Mouse (Mus musculus): ENCODE measurements around the gene Hivep1. TPM values are rescaled to one million over a fixed set of nuclear protein-coding genes. Genes with fewer than 3 reads are reported as not detected.

The Hivep1 gene
- polyA plus RNA-seq (2012; ENCODE audit: insufficient read depth, low replicate concordance): 38.2 and 122 TPM in 2 replicates

- H3K4me3 ChIP-seq (replicated peaks): peak within 1 kb of the TSS; percentile 96
- H3K27me3 ChIP-seq (replicated peaks): no peaks in the 10 kb centered on the region
- H3K36me3 ChIP-seq (replicated peaks; ENCODE audit: low read length): peaks cover 31% of the 10 kb centered on the region
- TF ChIP-seq FLI1 (IDR thresholded peaks at IDR 0.05; ENCODE audit: low read length) (no peak), GATA1 (IDR thresholded peaks at IDR 0.05; ENCODE audit: borderline replicate concordance, low read length) (no peak)
- H3K9me3 ChIP-seq: no peaks in the 10 kb centered on the region
- H3K4me1 ChIP-seq: peaks cover 43% of the 10 kb centered on the region
Observed at GRCm38 (mm10) chr13:42051961-42052695, at the start of gene Hivep1. Gene Hivep1, plus strand, starts transcription at chr13:42052021.

DNA sequence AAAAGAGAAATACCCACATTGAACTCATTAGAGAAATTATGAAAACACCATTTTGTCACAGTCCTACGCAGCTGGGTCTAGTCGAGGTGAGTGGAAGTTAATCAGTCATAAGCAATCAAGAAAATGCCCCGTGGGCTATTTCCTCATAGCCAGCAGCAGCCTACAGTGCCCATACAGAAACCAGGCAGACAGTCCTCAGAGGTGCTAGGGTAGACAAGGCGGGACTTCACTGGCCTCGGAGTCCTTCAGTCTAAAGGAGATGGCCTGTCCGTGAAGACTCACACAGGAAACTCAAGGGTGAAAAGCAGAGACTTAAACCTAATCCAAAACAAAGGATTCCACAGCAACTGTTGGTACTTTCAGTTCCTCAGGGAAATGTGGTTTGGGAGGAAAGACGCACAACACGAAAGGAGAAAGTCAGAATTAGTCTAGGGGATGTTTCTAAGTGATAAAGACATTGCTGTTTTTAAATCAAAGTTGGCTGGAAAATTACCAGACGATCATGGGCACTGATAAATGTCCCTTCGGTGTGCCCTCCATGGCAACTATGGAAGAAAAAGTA lies 36.3 kb upstream of the Hivep1 start:
- Histone ChIP-seq H3K9me3 (peaks cover 11% of the 10 kb centered on the region), H3K27me3 (replicated peaks) (no peaks in the 10 kb centered on the region), H3K4me1 (no peaks in the 10 kb centered on the region), H3K4me3 (replicated peaks) (no peak overlapping the region), H3K36me3 (replicated peaks; ENCODE audit: low read length) (no peaks in the 10 kb centered on the region)
- TF ChIP-seq FLI1 (IDR thresholded peaks at IDR 0.05; ENCODE audit: low read length): no peak
- TF ChIP-seq GATA1 (IDR thresholded peaks at IDR 0.05; ENCODE audit: borderline replicate concordance, low read length): no peak

GRCm38 (mm10) chr13:42016218-42016617 lies 35.6 kb upstream of the Hivep1 start:
- H3K9me3 ChIP-seq: peaks cover 11% of the 10 kb centered on the region
- H3K4me1 ChIP-seq: no peaks in the 10 kb centered on the region
- no peak overlapping the region for H3K4me3 ChIP-seq (replicated peaks)
- H3K36me3 ChIP-seq (replicated peaks; ENCODE audit: low read length): no peaks in the 10 kb centered on the region
- H3K27me3 ChIP-seq (replicated peaks): no peaks in the 10 kb centered on the region
- TF ChIP-seq GATA1 (IDR thresholded peaks at IDR 0.05; ENCODE audit: borderline replicate concordance, low read length) (no peak), FLI1 (IDR thresholded peaks at IDR 0.05; ENCODE audit: low read length) (no peak)

- no peaks in the 10 kb centered on the region for H3K4me1 ChIP-seq
- no peaks in the 10 kb centered on the region for H3K36me3 ChIP-seq (replicated peaks; ENCODE audit: low read length)
- TF ChIP-seq GATA1 (IDR thresholded peaks at IDR 0.05; ENCODE audit: borderline replicate concordance, low read length): no peak
- no peak for TF ChIP-seq FLI1 (IDR thresholded peaks at IDR 0.05; ENCODE audit: low read length)
- no peaks in the 10 kb centered on the region for H3K27me3 ChIP-seq (replicated peaks)
- H3K9me3 ChIP-seq: peaks cover 8% of the 10 kb centered on the region
- no peak overlapping the region for H3K4me3 ChIP-seq (replicated peaks)
Observed at GRCm38 (mm10) chr13:42018356-42018755, 33.5 kb upstream of the Hivep1 start.

DNA sequence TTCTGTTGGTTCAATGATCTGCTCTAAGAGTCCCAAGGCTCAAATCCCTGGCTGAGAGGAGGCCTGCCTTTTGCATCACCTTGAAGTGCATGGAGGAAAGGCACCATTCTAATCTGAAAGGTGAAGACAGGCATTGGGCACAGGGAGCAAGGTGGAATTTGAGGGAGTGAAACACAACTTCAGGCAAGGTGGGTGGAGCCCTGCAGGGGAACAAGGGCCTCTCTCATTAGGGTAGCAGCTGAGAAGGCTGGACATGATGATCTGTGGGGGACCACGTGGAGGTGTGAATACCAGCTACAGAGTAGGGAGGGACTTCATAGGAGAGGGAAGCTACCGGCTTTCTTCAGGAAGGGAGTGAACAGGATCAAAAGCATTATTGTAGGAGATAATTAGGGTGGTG lies 10.6 kb upstream of the Hivep1 start:
- Histone ChIP-seq H3K4me1 (peaks cover 6% of the 10 kb centered on the region), H3K27me3 (replicated peaks) (peaks cover 2% of the 10 kb centered on the region), H3K36me3 (replicated peaks; ENCODE audit: low read length) (no peaks in the 10 kb centered on the region), H3K4me3 (replicated peaks) (no peak overlapping the region), H3K9me3 (no peaks in the 10 kb centered on the region)
- TF ChIP-seq FLI1 (IDR thresholded peaks at IDR 0.05; ENCODE audit: low read length): no peak
- no peak for TF ChIP-seq GATA1 (IDR thresholded peaks at IDR 0.05; ENCODE audit: borderline replicate concordance, low read length)

DNA sequence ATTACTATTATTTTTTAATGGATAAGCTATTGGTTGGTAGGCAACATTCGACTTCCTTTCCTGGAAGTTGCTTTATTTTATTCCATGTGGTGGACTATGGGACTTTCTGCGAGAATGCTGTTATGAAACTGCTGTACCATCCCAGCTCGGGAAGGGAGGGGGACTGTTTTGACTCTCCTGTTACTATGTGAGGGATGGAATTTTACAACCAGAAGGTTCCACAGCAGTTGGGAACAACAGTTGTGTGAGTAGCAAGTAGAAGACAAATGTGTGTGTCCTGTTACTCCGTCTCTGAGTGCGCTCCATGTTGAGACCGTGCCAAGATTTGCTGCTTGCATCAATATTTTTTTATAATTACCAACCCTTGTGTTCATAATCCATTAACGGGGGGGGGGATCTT lies 8.4 kb upstream of the Hivep1 start:
- TF ChIP-seq GATA1 (IDR thresholded peaks at IDR 0.05; ENCODE audit: borderline replicate concordance, low read length): no peak
- no peak for TF ChIP-seq FLI1 (IDR thresholded peaks at IDR 0.05; ENCODE audit: low read length)
- Histone ChIP-seq H3K9me3 (no peaks in the 10 kb centered on the region), H3K27me3 (replicated peaks) (peaks cover 2% of the 10 kb centered on the region), H3K36me3 (replicated peaks; ENCODE audit: low read length) (no peaks in the 10 kb centered on the region), H3K4me1 (peaks cover 6% of the 10 kb centered on the region), H3K4me3 (replicated peaks) (no peak overlapping the region)

- TF ChIP-seq GATA1 (IDR thresholded peaks at IDR 0.05; ENCODE audit: borderline replicate concordance, low read length): no peak
- TF ChIP-seq FLI1 (IDR thresholded peaks at IDR 0.05; ENCODE audit: low read length): no peak
- peaks cover 13% of the 10 kb centered on the region for H3K4me1 ChIP-seq
- H3K27me3 ChIP-seq (replicated peaks): no peaks in the 10 kb centered on the region
- H3K9me3 ChIP-seq: no peaks in the 10 kb centered on the region
- peaks cover 1% of the 10 kb centered on the region for H3K36me3 ChIP-seq (replicated peaks; ENCODE audit: low read length)
- H3K4me3 ChIP-seq (replicated peaks): peak overlapping the region; percentile 96
Observed at GRCm38 (mm10) chr13:42048991-42049773, 2.6 kb upstream of the Hivep1 start.

DNA sequence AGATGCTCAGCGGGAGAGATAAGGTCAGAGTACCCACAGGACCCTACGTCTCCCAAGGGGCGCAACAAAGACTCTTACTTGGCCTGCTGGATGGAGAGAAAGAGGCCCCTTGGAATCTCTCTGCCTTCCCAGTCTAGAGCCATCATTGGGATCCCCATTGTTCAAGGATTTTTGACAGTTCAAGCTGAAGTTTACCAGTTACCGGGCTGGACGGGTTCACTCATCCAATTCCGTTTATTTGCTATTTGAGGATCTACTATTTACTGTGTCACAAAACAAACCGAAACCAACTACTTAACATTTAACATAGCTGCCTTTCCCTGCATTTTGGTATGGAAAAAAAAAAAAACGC lies 2.1 kb upstream of the Hivep1 start:
- Histone ChIP-seq H3K27me3 (replicated peaks) (no peaks in the 10 kb centered on the region), H3K9me3 (no peaks in the 10 kb centered on the region), H3K36me3 (replicated peaks; ENCODE audit: low read length) (peaks cover 7% of the 10 kb centered on the region), H3K4me3 (replicated peaks) (peak overlapping the region; percentile 96), H3K4me1 (peaks cover 19% of the 10 kb centered on the region)
- no peak for TF ChIP-seq FLI1 (IDR thresholded peaks at IDR 0.05; ENCODE audit: low read length)
- no peak for TF ChIP-seq GATA1 (IDR thresholded peaks at IDR 0.05; ENCODE audit: borderline replicate concordance, low read length)

DNA sequence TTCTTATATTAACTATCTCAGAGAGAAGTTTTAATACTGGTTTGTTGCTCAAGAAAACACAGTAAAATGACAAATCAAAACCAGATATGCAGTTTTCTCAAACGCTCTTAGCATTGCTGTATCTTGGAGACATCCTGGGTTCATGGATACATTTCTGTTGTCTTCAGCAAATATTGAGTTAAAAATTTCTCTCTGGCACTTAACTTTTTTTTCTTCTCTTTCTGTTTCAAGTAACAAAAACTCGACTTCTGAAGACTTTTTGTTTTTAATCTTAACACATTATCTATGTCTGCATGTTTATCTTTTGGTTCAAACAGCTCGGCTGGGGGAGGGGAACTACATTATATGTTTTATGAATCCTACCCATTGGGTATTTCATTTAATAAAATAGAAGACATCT lies 1.7 kb upstream of the Hivep1 start:
- peak overlapping the region; percentile 96 for H3K4me3 ChIP-seq (replicated peaks)
- no peak for TF ChIP-seq GATA1 (IDR thresholded peaks at IDR 0.05; ENCODE audit: borderline replicate concordance, low read length)
- no peak for TF ChIP-seq FLI1 (IDR thresholded peaks at IDR 0.05; ENCODE audit: low read length)

DNA sequence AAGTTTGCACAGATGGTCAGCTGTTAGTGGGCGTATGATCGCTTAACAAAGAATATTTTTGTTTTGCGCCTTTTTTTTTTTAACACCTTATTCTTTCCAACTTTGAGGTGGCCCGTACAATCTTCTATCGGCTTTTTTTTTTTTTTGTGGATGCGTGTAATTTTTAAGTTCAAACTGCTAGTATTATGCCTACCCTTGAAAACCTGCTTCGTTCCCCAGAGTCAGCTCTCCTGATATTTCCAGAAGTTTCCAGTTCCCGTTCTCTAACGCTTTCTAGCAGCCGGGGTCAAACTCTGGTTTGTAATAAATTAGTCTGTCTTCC lies 980 bp upstream of the Hivep1 start:
- H3K36me3 ChIP-seq (replicated peaks; ENCODE audit: low read length): peaks cover 18% of the 10 kb centered on the region
- peak overlapping the region; percentile 96 for H3K4me3 ChIP-seq (replicated peaks)
- H3K9me3 ChIP-seq: no peaks in the 10 kb centered on the region
- peaks cover 30% of the 10 kb centered on the region for H3K4me1 ChIP-seq
- no peaks in the 10 kb centered on the region for H3K27me3 ChIP-seq (replicated peaks)
- TF ChIP-seq GATA1 (IDR thresholded peaks at IDR 0.05; ENCODE audit: borderline replicate concordance, low read length): no peak
- TF ChIP-seq FLI1 (IDR thresholded peaks at IDR 0.05; ENCODE audit: low read length): no peak

More for the DNA sequence above, 1.7 kb upstream of the Hivep1 start:
- H3K9me3 ChIP-seq: no peaks in the 10 kb centered on the region
- H3K4me1 ChIP-seq: peaks cover 23% of the 10 kb centered on the region
- no peaks in the 10 kb centered on the region for H3K27me3 ChIP-seq (replicated peaks)
- H3K36me3 ChIP-seq (replicated peaks; ENCODE audit: low read length): peaks cover 11% of the 10 kb centered on the region

Data from megakaryocyte, embryonic 14.5 days (primary cell).